Mouse (Mus musculus) ES-E14 (cell line): ENCODE data around the gene Fam81a. TPM values are rescaled to one million over a fixed set of nuclear protein-coding genes. Genes with fewer than 3 reads are reported as not detected.
A peak's percentile ranks its signal among the peaks of the same experiment; 100 is the strongest.

ENCODE experiments used
- DNase-seq: peaks from one replicate; pipeline ENCODE4 v3.0.0-alpha.2; 2013; ENCODE audit warnings: low read depth, low spot score
- H3K27ac ChIP-seq: 2 replicates; pipeline ENCODE4 v1.5.1; 2012; ENCODE audit warnings: low read depth, mild to moderate bottlenecking, low read length, moderate library complexity, mixed read lengths; ENCODE audit not compliant: poor library complexity, insufficient read depth, severe bottlenecking
- H3K36me3 ChIP-seq: 2 replicates; pipeline ENCODE4 v1.6.1; 2012; ENCODE audit warnings: mild to moderate bottlenecking, low read length, moderate library complexity, mixed read lengths; ENCODE audit not compliant: control insufficient read depth, poor library complexity, insufficient read depth, severe bottlenecking
- H3K4me1 ChIP-seq, 2 experiments: fragments of 150-350 bp in 1 of 2; sonication (generic) in 1 of 2; 2 replicates each; pipeline ENCODE4 v1.6.1; 2012; ENCODE audit warnings: low read length in 2 of 2, mild to moderate bottlenecking in 1 of 2, mixed read lengths in 1 of 2; ENCODE audit not compliant: control insufficient read depth in 2 of 2, insufficient read depth in 2 of 2, poor library complexity in 1 of 2
- H3K4me3 ChIP-seq, 2 experiments: fragments of 150-350 bp in 1 of 2; sonication (generic) in 1 of 2; 2 replicates each; pipeline ENCODE4 v1.5.1; 2012; ENCODE audit warnings: low read length in 2 of 2, low read depth in 1 of 2, mild to moderate bottlenecking in 1 of 2, mixed read lengths in 1 of 2; ENCODE audit not compliant: insufficient read depth in 1 of 2, poor library complexity in 1 of 2, severe bottlenecking in 1 of 2
- H3K9ac ChIP-seq: 2 replicates; pipeline ENCODE4 v1.6.1; 2012; ENCODE audit warnings: low read depth, mild to moderate bottlenecking, low read length, mixed read lengths; ENCODE audit not compliant: poor library complexity, insufficient read depth, severe bottlenecking
- H3K9me3 ChIP-seq: fragments of 150-350 bp; sonication (generic); 2 replicates; pipeline ENCODE4 v1.6.1; 2012; ENCODE audit warnings: low read depth, mild to moderate bottlenecking, low read length; ENCODE audit not compliant: control insufficient read depth, insufficient read depth
- CHD2 ChIP-seq: IDR thresholded peaks from 2 replicates; pipeline ENCODE4 v1.6.1; 2014; ENCODE audit warnings: mild to moderate bottlenecking, low read depth, low read length, inconsistent platforms
- HCFC1 ChIP-seq: IDR thresholded peaks from 2 replicates; pipeline ENCODE4 v1.6.1; 2012; ENCODE audit warnings: low read length, inconsistent platforms, borderline replicate concordance; ENCODE audit not compliant: insufficient read depth
- MAFK ChIP-seq: IDR thresholded peaks from 2 replicates; pipeline ENCODE4 v1.6.1; 2014; ENCODE audit warnings: mild to moderate bottlenecking, low read depth, low read length, inconsistent platforms; ENCODE audit not compliant: insufficient read depth
- ZC3H11A ChIP-seq: IDR thresholded peaks from 2 replicates; pipeline ENCODE4 v1.6.1; 2012; ENCODE audit warnings: low read depth, mild to moderate bottlenecking, inconsistent platforms, low read length, borderline replicate concordance
- ZNF384 ChIP-seq: IDR thresholded peaks from 2 replicates; pipeline ENCODE4 v1.6.1; 2012; ENCODE audit warnings: low read depth, low read length, inconsistent platforms
- in situ Hi-C, 2 experiments: fragments of 600-800 bp; cut with MboI; formaldehyde crosslinking; loops; one replicate each; pipeline ENCODE4 v1.15.1; 2025; ENCODE audit warnings: low sequenced_read_pairs in 2 of 2, inconsistent platforms in 1 of 2; ENCODE audit not compliant: unreplicated experiment in 2 of 2
- total RNA-seq: library from RNA; depleted of rRNA; stranded (reverse); fragments of 300-350 nt; gene quantifications from 2 replicates; pipeline ENCODE4 v1.2.3, GENCODE M21; 2012

Gene Fam81a
- total RNA-seq, 1 experiment: 5.7 TPM

DNA sequence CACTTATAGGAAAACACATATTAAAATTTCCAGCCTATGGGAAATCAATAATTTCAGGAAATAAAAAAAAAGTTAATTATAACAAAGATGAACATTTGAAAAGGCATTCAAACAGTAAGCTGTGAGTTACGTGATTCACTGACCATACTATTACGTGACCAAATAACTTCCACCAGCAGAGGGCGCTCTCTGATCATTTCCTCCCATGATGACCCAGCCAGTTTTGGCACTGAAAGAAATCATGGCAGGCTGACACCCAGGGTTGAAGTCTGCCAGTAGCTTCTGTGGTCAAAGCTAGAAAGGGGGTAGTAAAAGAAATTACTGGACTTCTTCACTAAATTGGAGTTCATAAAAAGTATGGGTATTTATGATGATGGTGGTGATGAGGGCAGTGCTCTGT, 33.1 kb downstream of the Fam81a start:
- no peaks in the 10 kb centered on the region for H3K36me3 ChIP-seq
- DNase-seq: peak; percentile 75
- in situ Hi-C loops: no loop called here
- no peak overlapping the region for H3K9ac ChIP-seq
- H3K4me3 ChIP-seq: no peak overlapping the region
- no peaks in the 10 kb centered on the region for H3K9me3 ChIP-seq
- no peak overlapping the region for H3K27ac ChIP-seq
- TF ChIP-seq MAFK (0 out of 2 replicates have a peak, but pooled peaks have one; percentile 37), ZC3H11A (peak; percentile 79), ZNF384 (no peak), CHD2 (no peak), HCFC1 (no peak)
- H3K4me1 ChIP-seq: peaks cover 0 to 4% of the 10 kb centered on the region in 2 experiments; a peak in 2 of 4 replicates

DNA sequence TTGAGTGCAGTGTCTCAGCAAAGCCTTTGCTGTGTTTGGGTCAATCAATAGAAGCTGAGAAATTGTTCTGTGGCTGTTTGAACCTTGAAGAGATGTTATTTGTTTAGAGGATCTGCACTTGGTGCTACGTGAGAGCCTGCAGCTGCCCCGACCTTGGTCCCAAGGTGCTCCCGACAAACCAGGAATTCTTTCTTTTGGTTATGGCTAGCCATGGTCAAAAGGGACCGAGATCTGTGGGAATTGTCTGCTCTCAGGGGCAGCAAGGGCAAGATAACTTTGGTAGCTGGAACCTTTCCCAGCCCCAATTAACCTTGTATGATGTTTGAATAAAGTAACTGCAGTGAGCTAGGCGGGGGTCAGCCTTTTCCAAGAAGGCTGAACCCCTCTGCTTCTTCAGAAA, 34.2 kb downstream of the Fam81a start:
- DNase-seq: no peak
- no peak overlapping the region for H3K4me3 ChIP-seq
- H3K36me3 ChIP-seq: no peaks in the 10 kb centered on the region
- in situ Hi-C loops: no loop called here
- no peak overlapping the region for H3K27ac ChIP-seq
- H3K4me1 ChIP-seq: peaks cover 0 to 4% of the 10 kb centered on the region in 2 experiments; a peak in 2 of 4 replicates
- H3K9me3 ChIP-seq: no peaks in the 10 kb centered on the region
- no peak for TF ChIP-seq CHD2
- no peak for TF ChIP-seq MAFK
- no peak for TF ChIP-seq ZC3H11A
- no peak for TF ChIP-seq HCFC1
- no peak for TF ChIP-seq ZNF384
- no peak overlapping the region for H3K9ac ChIP-seq

DNA sequence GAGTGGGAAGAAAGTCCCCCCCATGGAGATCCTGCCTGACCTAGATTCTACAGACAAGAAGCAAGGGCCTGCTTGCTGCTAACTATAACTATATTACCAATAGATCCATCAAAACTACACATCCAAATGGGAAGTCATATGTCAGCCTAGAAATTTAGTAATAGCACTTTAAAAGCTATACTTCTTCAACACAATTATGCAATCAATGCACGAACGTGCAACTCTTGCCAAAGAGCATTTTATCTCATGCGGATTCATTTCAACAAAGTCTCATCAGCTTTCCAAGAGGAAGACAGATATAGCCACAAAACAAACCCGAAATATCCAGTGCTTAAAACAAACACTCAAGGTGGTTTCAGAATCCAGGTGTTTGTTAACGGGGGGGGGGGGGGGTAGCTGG, 36.8 kb downstream of the Fam81a start:
- H3K27ac ChIP-seq: no peak overlapping the region
- no peak overlapping the region for H3K9ac ChIP-seq
- no peak overlapping the region for H3K4me3 ChIP-seq
- no peak for TF ChIP-seq HCFC1
- TF ChIP-seq CHD2: no peak
- no peak for TF ChIP-seq ZNF384
- TF ChIP-seq MAFK: no peak
- no peak for TF ChIP-seq ZC3H11A
- no peaks in the 10 kb centered on the region for H3K9me3 ChIP-seq
- no peaks in the 10 kb centered on the region; a peak in 2 of 4 replicates for H3K4me1 ChIP-seq
- DNase-seq: no peak
- no peaks in the 10 kb centered on the region for H3K36me3 ChIP-seq
- in situ Hi-C loops: no loop called here

DNA sequence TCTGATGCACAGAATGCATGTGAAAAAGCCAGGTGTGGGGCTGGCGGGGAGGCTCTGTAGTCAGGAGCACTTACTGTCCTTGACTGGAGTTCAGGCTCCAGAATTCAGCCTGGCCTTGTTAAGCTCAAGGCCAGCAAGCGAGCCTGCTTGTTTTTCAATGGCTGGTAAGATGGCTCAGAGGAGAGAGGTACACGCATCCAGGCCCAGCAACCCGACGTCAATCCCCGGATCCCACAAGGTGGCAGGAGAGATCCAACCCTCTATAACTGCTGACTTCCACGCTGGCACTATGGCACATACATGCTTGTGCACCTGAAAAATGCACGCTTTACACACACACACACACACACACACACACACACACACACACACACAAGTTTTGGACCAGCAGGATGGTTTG, 39.3 kb downstream of the Fam81a start:
- DNase-seq: no peak
- 0 out of 2 replicates have a peak overlapping the region, but pooled peaks have one; percentile 4 for H3K9ac ChIP-seq
- no peak overlapping the region for H3K4me3 ChIP-seq
- in situ Hi-C loops: no loop called here
- no peaks in the 10 kb centered on the region; a peak in 1 of 4 replicates for H3K4me1 ChIP-seq
- no peak for TF ChIP-seq HCFC1
- TF ChIP-seq ZNF384: no peak
- TF ChIP-seq ZC3H11A: no peak
- TF ChIP-seq CHD2: no peak
- TF ChIP-seq MAFK: no peak
- H3K9me3 ChIP-seq: no peaks in the 10 kb centered on the region
- no peak overlapping the region for H3K27ac ChIP-seq
- H3K36me3 ChIP-seq: no peaks in the 10 kb centered on the region

DNA sequence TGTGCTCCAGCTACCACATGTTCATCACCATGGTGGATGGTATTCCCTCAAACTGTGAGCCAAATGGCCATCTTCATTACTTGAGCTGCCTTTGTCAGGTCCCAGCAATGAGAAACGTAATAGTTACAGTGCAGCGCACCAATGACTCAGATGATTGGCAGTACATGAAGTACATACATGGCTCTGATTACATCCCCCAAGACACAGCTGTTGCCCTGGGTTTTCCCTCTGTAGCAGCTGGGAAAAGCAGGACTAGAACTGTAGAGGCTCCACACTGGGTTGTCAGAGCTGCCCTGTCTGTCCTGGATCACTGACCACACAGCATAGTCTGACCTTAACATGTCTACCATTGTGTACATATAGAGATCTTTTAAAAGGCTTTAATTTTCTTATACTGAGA, 44.8 kb downstream of the Fam81a start:
- Histone ChIP-seq H3K36me3 (no peaks in the 10 kb centered on the region; the same call in 1 of the 2 replicates), H3K27ac (no peak overlapping the region), H3K9ac (no peak overlapping the region), H3K4me3 (no peak overlapping the region), H3K4me1 (no peaks in the 10 kb centered on the region), H3K9me3 (no peaks in the 10 kb centered on the region)
- in situ Hi-C loops: no loop called here
- TF ChIP-seq HCFC1 (no peak), MAFK (no peak), ZC3H11A (no peak), CHD2 (no peak), ZNF384 (no peak)
- DNase-seq: no peak
